Mouse (Mus musculus) neural tube, embryonic 13.5 days (tissue): ENCODE results near the gene Lta. TPM values are rescaled to one million over a fixed set of nuclear protein-coding genes. Genes with fewer than 3 reads are reported as not detected.
"Not testable (repeated sequence)": the region's sequence is repeated elsewhere in the genome, so short reads cannot be mapped to it uniquely, and the experiment has no call there.

Experiments
- ATAC-seq: fragments of 200-750 bp; cut with Nextera tagmentation; 2 replicates; pipeline ENCODE4 v1.8.0; 2017; ENCODE audit warnings: low read depth, mild to moderate bottlenecking, moderate TSS enrichment, moderate library complexity
- H3K27ac ChIP-seq: fragments of 300-500 bp; sonication (generic); replicated peaks from 2 replicates; pipeline ENCODE4 v1.5.1; 2015; ENCODE audit warnings: moderate library complexity, mild to moderate bottlenecking, inconsistent platforms
- H3K27me3 ChIP-seq: fragments of 300-500 bp; sonication (generic); 2 replicates; pipeline ENCODE4 v1.6.1; 2015; ENCODE audit warnings: mild to moderate bottlenecking, inconsistent platforms
- H3K36me3 ChIP-seq: fragments of 300-500 bp; sonication (generic); 2 replicates; pipeline ENCODE4 v1.6.1; 2015; ENCODE audit warnings: mild to moderate bottlenecking, inconsistent platforms
- H3K4me1 ChIP-seq: fragments of 300-500 bp; sonication (generic); replicated peaks from 2 replicates; pipeline ENCODE4 v1.6.1; 2015; ENCODE audit warnings: inconsistent platforms
- H3K4me2 ChIP-seq: fragments of 300-500 bp; sonication (generic); 2 replicates; pipeline ENCODE4 v1.6.1; 2015; ENCODE audit warnings: inconsistent platforms, mild to moderate bottlenecking, moderate library complexity
- H3K4me3 ChIP-seq: fragments of 300-500 bp; sonication (generic); 2 replicates; pipeline ENCODE4 v1.5.1; 2015; ENCODE audit warnings: mild to moderate bottlenecking, inconsistent platforms
- H3K9ac ChIP-seq: fragments of 300-500 bp; sonication (generic); 2 replicates; pipeline ENCODE4 v1.6.1; 2015; ENCODE audit warnings: moderate library complexity, mild to moderate bottlenecking, inconsistent platforms
- H3K9me3 ChIP-seq: fragments of 300-500 bp; sonication (generic); 2 replicates; pipeline ENCODE4 v1.6.1; 2016; ENCODE audit warnings: inconsistent platforms
- WGBS: fragments of 180-500 bp; shearing (Covaris S2); methylation state at CpG from one replicate; pipeline ENCODE4 v1.1.7; 2015; 5-methylcytosine and 5-hydroxymethylcytosine counted together
- polyA plus RNA-seq: library from polyadenylated mRNA; unstranded; fragments of >200 nt; fragmentation: Nextera tagmentation; extraction: Ambion mirVana; gene quantifications from 2 replicates; pipeline ENCODE4 v1.2.1, GENCODE M21; 2015

The Lta gene
- polyA plus RNA-seq, 1 experiment from 2014 or later, result 0.42 TPM

DNA sequence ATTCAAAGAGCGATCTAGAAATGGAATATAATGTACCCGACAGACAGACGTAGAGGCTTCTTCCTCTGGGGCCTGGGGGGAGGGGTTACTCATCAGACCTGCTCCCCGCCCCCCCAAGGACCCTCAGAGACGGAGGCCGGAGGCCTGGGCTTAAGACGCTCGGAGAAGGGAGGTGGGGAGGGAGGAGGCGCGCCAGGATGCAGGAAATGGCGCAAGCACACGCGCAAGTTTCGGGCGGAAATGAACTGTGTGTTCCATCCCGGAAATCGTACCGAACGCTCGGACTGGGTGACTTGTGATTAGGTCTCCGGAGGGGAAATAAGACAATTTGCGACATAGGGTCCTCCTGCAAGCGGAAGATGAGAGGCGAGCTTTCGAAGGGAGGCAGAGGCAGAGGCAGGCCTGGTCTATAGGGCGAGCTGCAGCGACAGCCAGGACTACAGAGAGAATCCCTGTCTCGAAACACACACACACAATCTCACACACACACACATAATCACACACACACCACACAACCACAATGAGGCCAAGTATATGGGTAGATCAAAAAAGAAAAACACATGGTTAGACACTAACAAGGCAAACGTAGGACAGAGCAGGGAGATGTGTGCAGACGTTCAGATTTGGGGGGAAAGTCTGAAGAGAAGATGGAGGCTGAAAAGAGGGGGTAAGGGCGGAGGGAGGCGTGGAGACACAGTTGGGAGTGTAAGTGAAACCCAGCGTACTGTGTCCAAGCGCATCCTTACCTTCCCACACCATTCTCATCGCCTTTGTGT is 30.7 kb upstream of the Lta start, which contains the start of gene Nfkbil1:
Gene Nfkbil1, minus strand, starts transcription at position 179 of the 776 bp plus-strand sequence.
- H3K27ac ChIP-seq, result peak within 1 kb of the TSS; percentile 95
- WGBS, result under 1% methylated on average over 35 of the region's 35 CpGs
- H3K9ac ChIP-seq, result peak within 1 kb of the TSS; percentile 77
- peak; percentile 87 for ATAC-seq
- no peaks in the 10 kb centered on the region for H3K27me3 ChIP-seq
- peak within 1 kb of the TSS; percentile 53 for H3K4me3 ChIP-seq
- peaks cover 9% of the 10 kb centered on the region for H3K36me3 ChIP-seq
- no peaks in the 10 kb centered on the region for H3K9me3 ChIP-seq
- H3K4me2 ChIP-seq, result peak within 1 kb of the TSS; percentile 97
- H3K4me1 ChIP-seq, result peaks cover 53% of the 10 kb centered on the region

DNA sequence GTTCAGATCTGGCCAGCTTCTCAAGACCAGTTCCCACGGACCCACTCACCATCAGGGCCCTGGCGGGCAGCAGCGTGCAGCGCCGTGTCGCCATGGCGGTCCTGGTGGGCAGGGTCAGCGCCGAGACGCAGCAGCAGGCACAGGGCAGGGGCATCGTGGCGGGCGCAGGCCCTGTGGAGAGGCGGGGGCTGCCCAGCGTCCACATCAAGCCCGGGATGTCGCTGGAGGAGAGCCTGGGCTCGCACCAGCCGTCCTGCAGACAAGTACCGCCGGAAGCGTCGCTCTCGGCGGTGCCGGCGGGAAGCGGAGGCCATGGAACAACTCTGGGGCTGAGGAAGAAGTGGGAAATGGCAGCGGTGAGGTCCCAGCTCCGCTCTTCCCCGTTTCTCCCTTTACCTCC is 29.8 kb upstream of the Lta start:
- H3K4me3 ChIP-seq, result peak overlapping the region; percentile 53
- peaks cover 44% of the 10 kb centered on the region for H3K4me1 ChIP-seq
- 7% methylated on average over 31 of the region's 31 CpGs for WGBS
- H3K27me3 ChIP-seq, result no peaks in the 10 kb centered on the region
- no peaks in the 10 kb centered on the region for H3K9me3 ChIP-seq
- peaks cover 18% of the 10 kb centered on the region for H3K36me3 ChIP-seq
- peak overlapping the region; percentile 77 for H3K9ac ChIP-seq
- no peak for ATAC-seq
- H3K27ac ChIP-seq, result peak overlapping the region; percentile 95
- H3K4me2 ChIP-seq, result peak overlapping the region; percentile 97

DNA sequence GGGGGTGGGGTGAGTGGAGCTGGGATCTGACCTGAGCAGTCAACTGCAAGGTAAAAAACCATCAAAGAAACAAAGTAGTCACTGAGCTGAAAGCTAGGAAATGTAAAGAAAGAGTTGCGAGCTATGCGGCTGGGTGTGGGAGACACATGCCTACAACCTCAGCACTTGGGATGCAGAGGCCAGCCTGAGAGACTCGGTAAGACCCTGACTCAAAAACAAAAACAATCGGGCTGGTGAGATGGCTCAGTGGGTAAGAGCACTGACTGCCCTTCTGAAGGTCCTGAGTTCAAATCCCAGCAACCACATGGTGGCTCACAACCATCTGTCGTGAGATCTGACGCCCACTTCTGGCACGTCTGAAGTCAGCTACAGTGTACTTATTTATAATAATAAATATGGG is 28.9 kb upstream of the Lta start:
- not testable (repeated sequence) for H3K27me3 ChIP-seq, ATAC-seq, H3K27ac ChIP-seq, H3K9me3 ChIP-seq
- peak overlapping the region; percentile 77; the same call in 1 of the 2 replicates for H3K9ac ChIP-seq
- H3K36me3 ChIP-seq, result peaks cover 26% of the 10 kb centered on the region
- 90% methylated on average over 7 of the region's 7 CpGs for WGBS
- peak overlapping the region; percentile 97 for H3K4me2 ChIP-seq
- H3K4me3 ChIP-seq, result 0 out of 2 replicates have a peak overlapping the region, but pooled peaks have one; percentile 53
- peaks cover 44% of the 10 kb centered on the region for H3K4me1 ChIP-seq

DNA sequence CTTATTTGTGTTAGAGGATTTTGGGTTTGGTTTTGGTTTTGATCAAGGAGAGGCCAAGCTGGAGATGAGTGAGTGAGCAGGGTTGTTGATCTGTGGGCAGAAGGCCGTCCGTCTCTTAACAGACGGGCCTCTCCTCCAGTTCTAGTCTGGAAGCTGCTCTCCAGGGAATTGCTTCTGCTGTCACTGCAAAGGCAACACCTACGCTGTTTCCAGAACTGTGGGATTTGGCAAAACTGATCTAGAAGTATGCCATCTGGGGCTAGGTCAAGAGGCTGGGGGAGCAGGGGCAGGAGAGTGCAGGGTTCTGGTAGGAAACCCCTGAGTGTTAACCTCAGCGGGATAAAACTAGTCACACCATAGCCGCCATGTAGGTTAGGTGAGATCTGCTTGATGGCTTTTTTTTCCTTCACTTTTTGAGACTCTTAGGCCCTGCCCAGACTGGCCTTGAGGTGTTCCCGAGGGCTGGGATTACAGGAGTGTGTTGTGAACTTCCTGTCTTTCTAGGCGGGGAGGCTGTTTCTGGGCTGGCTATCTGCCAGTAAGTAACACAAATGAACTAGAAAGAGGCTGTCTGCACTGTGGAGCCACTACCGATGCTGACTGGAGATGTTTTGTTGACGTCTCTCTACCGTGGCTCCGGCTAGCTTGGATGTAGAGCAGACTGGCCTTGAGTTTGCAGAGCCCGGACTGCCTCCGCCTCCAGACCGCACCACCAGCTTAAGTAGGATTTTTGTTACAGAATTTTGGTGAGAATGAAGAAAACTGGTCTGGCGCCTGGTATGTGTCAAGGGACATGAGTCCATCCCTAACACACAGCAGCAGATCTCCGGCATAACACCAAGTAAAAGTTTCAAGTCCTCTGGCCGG is 28.2 kb upstream of the Lta start, which contains the start of gene Atp6v1g2:
Gene Atp6v1g2, plus strand, starts transcription at position 547 of the 867 bp plus-strand sequence.
- peak within 1 kb of the TSS; percentile 77 for H3K9ac ChIP-seq
- 80% methylated on average over 18 of the region's 18 CpGs for WGBS
- peak within 1 kb of the TSS; percentile 53 for H3K4me3 ChIP-seq
- H3K9me3 ChIP-seq, result no peaks in the 10 kb centered on the region
- H3K27me3 ChIP-seq, result no peaks in the 10 kb centered on the region
- H3K36me3 ChIP-seq, result peaks cover 33% of the 10 kb centered on the region
- no peak for ATAC-seq
- H3K27ac ChIP-seq, result peak within 1 kb of the TSS; percentile 95; the same call in 1 of the 2 replicates
- H3K4me2 ChIP-seq, result peak within 1 kb of the TSS; percentile 97
- peaks cover 44% of the 10 kb centered on the region for H3K4me1 ChIP-seq

DNA sequence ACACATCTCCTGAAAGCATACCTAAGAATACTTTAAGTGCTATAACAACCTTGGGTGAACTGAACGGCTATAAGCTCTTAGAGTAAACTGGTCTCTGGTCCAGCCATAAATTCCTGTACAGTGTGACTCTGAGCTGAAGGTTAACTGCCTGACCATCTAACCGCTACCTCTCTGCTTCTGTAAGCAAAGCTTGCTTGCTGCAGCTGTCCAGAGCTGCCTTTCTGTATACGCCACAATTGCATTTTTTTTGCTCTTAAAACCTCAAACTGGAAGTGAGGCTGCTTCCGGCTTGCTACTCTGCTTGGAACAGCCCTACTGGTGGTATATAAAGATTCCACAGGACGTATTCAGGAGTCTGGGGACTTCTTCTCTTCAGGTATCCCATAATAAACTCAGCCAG is 27.5 kb upstream of the Lta start:
- Histone ChIP-seq H3K4me1 (peaks cover 44% of the 10 kb centered on the region), H3K36me3 (peaks cover 40% of the 10 kb centered on the region), H3K4me3 (no peak overlapping the region), H3K27ac (no peak overlapping the region), H3K9me3 (no peaks in the 10 kb centered on the region), H3K4me2 (no peak overlapping the region), H3K9ac (peak overlapping the region; percentile 31; the same call in 1 of the 2 replicates), H3K27me3 (no peaks in the 10 kb centered on the region)
- no peak for ATAC-seq
- WGBS, result 89% methylated on average over 5 of the region's 5 CpGs

DNA sequence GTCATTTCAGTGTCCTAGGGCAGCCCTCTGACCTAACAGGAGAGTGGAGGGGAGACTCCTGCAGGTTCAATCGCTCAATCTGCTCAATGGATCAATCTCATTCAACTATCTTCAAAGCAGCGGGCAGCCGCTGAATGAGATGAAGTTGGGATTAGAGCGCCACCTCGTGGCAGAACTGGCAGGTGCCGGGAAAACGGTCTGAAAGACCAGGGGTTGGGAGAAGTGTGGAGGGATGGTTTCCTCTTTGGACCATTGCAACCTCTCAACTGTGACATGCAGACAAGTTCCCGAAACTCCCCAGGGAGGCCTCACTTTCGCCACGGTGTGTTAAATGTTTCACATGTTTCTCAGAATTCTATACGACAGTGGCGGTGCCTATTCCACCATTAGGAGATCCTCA is 26.9 kb upstream of the Lta start:
- 0 out of 2 replicates have a peak overlapping the region, but pooled peaks have one; percentile 4 for H3K4me2 ChIP-seq
- no peak overlapping the region for H3K4me3 ChIP-seq
- peak overlapping the region; percentile 42 for H3K9ac ChIP-seq
- H3K27me3 ChIP-seq, result no peaks in the 10 kb centered on the region
- ATAC-seq, result no peak
- H3K9me3 ChIP-seq, result no peaks in the 10 kb centered on the region
- H3K4me1 ChIP-seq, result peaks cover 38% of the 10 kb centered on the region
- WGBS, result 12% methylated on average over 12 of the region's 12 CpGs
- peaks cover 46% of the 10 kb centered on the region for H3K36me3 ChIP-seq
- H3K27ac ChIP-seq, result no peak overlapping the region

DNA sequence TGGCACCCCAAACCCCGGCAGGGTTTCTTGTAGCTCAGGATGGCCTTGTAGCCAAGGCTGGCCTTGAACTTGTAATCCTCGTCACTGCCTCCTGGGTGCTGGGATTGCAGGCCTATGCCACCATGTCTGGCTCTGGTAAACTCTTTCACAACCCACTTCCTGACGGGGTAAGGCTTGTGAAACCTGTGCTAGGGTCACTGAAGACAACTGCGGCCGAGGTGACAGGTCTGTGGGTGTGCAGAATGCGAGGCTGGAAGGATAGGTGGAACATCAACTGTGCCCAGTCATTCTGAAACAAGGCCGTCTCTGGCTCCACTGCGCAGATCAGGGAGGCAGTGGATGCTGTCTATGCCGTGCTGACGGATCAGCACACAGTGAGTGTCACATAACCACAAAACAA is 25.9 kb upstream of the Lta start:
- WGBS, result 95% methylated on average over 10 of the region's 10 CpGs
- H3K4me3 ChIP-seq, result no peak overlapping the region
- no peak overlapping the region for H3K27ac ChIP-seq
- H3K9me3 ChIP-seq, result no peaks in the 10 kb centered on the region
- no peaks in the 10 kb centered on the region for H3K27me3 ChIP-seq
- ATAC-seq, result no peak
- H3K4me1 ChIP-seq, result peaks cover 31% of the 10 kb centered on the region
- H3K4me2 ChIP-seq, result no peak overlapping the region
- peaks cover 52% of the 10 kb centered on the region for H3K36me3 ChIP-seq
- peak overlapping the region; percentile 42; the same call in 1 of the 2 replicates for H3K9ac ChIP-seq

DNA sequence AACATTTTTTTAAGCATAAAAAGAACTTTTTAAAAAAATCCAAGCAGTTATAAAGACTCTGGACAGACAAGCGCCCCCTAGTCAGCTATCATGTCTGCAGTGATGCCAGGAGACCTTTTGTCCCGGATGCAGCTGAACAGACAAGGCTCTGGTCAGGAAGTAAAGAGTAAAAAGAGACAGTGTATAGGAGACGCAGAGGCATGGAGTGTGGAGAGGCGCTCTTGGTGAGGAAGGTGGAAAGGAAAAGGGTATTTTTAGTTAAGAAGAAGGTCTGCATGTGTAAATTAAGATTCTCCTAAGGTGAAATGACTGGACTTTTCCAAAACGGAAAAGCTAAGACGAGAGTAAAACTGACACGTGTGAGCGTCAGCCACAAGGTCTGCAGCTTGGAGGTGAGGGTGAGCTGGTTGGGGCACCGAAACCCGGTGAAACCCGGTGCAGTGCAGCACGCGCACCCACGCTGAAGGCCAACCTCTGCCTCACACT is 21.5 kb upstream of the Lta start:
- H3K27ac ChIP-seq, result no peak overlapping the region
- H3K36me3 ChIP-seq, result peaks cover 71% of the 10 kb centered on the region
- no peaks in the 10 kb centered on the region for H3K9me3 ChIP-seq
- no peak for ATAC-seq
- H3K27me3 ChIP-seq, result no peaks in the 10 kb centered on the region
- H3K4me1 ChIP-seq, result peaks cover under 1% of the 10 kb centered on the region; the same call in 1 of the 2 replicates
- WGBS, result 91% methylated on average over 14 of the region's 14 CpGs
- H3K4me3 ChIP-seq, result no peak overlapping the region
- no peak overlapping the region for H3K4me2 ChIP-seq
- H3K9ac ChIP-seq, result no peak overlapping the region

DNA sequence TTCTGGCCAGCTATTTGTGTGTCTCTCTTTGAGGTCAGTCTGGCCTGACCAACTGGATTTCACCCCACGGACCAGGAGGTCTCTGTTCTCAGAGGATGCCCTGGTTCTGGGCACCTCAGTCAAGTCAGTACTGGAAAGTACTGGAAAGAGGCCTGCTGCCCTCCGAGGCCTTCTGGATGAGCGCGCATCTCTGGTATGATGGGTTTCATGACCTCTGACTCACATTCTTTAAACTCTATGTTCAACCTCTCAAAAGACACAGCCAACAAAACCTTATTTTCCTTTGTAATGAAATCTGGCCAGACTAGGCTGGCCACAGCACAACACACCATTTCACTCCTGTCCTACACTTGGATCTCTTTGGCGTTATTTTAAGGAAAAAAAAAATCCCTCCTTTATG is 20.3 kb upstream of the Lta start:
- Histone ChIP-seq H3K36me3 (peaks cover 70% of the 10 kb centered on the region), H3K4me1 (no peaks in the 10 kb centered on the region), H3K9me3 (no peaks in the 10 kb centered on the region), H3K27me3 (no peaks in the 10 kb centered on the region), H3K9ac (no peak overlapping the region), H3K4me2 (no peak overlapping the region), H3K4me3 (no peak overlapping the region), H3K27ac (no peak overlapping the region)
- no peak for ATAC-seq
- WGBS, result 95% methylated on average over 5 of the region's 5 CpGs

DNA sequence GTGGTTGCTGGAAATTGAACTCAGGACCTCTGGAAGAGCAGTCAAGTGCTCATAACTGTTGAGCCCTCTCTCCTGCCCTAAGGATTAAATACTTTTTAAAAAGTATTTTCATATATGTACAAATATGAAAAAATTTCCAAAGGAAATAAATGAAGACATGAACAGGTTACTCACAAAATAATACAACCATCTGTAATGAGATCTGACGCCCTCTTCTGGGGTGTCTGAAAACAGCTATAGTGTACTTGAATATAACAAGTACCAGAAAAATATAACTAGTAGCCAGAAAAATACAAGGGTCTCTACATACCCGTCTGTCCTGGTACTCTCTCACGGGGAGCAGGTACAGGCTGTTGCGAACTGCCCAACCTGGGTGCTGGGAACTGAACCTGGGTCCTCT is 19.5 kb upstream of the Lta start:
- no peaks in the 10 kb centered on the region for H3K9me3 ChIP-seq
- H3K4me1 ChIP-seq, result no peaks in the 10 kb centered on the region
- 91% methylated on average over 4 of the region's 4 CpGs for WGBS
- H3K4me2 ChIP-seq, result no peak overlapping the region
- no peak overlapping the region for H3K27ac ChIP-seq
- no peak overlapping the region for H3K9ac ChIP-seq
- no peaks in the 10 kb centered on the region for H3K27me3 ChIP-seq
- no peak overlapping the region for H3K4me3 ChIP-seq
- peaks cover 70% of the 10 kb centered on the region for H3K36me3 ChIP-seq
- ATAC-seq, result no peak

DNA sequence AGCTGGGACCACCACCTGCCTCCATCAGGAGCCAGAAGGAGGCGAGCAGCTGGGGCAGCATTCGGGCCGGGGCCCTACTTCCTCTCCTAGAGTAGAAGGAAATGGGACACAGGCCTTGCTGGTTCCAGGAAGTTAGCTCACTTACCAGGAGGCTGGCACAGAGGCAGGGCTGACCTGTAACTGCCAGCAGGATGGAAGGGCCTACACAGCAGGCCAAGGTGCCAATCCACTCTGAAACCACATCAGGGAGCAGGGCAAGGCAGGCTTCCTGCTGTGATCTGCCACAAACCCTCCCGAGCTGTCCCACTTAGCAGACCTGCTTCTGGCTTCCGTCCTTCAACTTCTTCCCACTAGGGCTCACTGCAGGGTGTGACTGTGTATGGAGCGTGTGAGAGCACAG is 17.1 kb upstream of the Lta start:
- no peak for ATAC-seq
- H3K4me3 ChIP-seq, result no peak overlapping the region
- no peak overlapping the region for H3K9ac ChIP-seq
- no peak overlapping the region for H3K27ac ChIP-seq
- no peaks in the 10 kb centered on the region for H3K27me3 ChIP-seq
- 78% methylated on average over 6 of the region's 6 CpGs for whole genome bisulfite sequencing
- H3K4me1 ChIP-seq, result no peaks in the 10 kb centered on the region
- no peaks in the 10 kb centered on the region for H3K9me3 ChIP-seq
- no peak overlapping the region for H3K4me2 ChIP-seq
- H3K36me3 ChIP-seq, result peaks cover 52% of the 10 kb centered on the region
